Mouse (Mus musculus): ENCODE data around the gene Arl6ip1.
"Not testable (repeated sequence)": the region's sequence is repeated elsewhere in the genome, so short reads cannot be mapped to it uniquely, and the experiment has no call there.

Arl6ip1 gene

DNA sequence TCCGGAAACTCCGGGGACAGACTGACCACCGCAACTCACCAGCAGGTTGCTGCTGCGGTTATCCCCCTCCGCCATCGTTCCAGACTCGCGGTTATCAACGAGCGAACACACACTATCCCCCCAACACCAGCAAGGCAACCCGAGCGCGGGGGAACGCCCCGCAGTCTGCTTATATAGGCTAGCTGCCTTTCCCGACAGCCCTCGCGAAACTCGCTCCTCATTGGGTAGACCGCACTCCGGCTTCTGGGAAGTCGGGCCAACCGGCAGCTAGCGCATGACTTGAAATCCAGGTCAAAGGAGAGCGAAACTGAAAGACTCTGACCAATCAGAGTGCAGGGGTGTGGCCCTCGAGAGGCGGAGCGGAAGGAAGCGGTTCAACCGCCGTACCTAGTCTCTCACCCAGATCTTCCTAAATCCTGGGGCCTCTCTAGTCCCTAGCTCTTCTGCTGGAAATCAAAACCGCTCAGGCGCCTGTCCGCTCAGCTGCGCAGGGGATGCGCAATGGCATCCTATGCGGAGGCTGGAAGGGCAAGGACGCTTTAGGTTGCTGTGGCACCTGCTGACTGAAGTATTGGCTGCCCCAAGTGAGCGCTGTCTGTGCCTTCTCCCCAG is at the start of gene Arl6ip1:
Gene Arl6ip1 (minus strand): TSS at position 233 of the 612 bp plus-strand sequence.
- DNase-seq (ENCODE audit: low spot score in 2 of 2): peak; percentile 92 to 93

DNA sequence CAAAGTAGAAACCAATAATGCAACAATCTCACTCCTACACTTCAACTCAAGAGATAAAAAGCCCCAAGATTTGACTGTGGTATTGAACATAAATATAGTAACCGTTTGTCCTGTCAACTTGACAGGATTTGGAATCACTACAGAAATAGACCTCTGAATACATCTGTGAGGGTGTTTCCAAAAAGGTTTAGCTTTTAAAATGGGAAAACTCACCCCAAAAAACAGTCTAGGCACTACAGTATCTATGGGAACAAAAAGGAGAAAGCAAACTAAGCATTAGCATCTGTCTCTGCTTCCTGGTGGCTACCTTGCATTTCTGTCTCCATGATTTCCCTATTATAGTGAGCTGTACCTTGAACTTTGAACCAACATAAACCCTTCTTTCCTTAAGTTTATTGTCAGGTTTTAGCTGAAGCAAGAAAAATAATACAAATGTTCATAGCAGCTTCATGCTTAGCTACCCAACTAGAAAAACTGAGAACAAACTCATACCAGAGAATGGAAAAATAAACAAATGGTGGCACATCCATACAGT is 46.4 kb upstream of the Arl6ip1 start:
- DNase-seq (ENCODE audit: low spot score in 2 of 2): no peak

DNA sequence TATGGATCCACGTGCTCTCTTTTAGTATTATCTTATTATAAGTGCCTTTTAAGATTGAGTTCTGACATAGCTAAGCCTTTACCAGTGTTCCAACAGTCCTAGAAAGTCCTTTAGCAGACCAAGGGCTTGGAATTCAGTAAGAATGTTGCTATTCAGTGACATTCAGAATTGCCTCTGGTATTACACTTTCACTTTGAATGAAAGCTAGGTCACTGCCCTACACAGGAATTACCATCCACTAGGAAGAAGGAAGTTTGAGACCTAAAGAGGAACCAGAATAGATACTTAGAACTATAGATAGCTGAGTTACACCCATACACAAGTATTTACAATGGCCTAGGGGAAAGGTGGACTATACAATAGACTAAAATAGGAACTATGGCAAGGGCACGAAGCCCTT is 40.7 kb upstream of the Arl6ip1 start:
- not testable (repeated sequence) for DNase-seq (ENCODE audit: low spot score in 2 of 2)

DNA sequence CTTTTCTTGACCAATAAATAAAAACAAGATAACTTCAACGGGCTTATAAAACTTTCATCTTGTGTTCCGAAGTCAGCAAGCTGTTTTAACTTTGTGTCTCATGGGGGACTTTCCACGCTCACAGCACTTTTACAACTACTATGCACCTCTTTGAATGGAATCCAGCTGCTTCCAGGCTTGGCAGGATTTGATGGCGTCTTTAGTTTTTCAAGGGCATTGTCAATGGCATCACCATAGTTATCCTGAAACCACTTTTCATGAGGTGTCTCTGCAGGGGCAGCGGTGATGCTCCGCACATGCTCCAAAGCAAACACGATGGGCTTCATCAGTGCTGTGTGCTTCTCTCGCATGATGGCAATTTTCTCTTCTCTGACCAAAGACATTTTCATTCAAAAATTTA is 33.5 kb upstream of the Arl6ip1 start:
- no peak for DNase-seq (ENCODE audit: low spot score in 2 of 2)

DNA sequence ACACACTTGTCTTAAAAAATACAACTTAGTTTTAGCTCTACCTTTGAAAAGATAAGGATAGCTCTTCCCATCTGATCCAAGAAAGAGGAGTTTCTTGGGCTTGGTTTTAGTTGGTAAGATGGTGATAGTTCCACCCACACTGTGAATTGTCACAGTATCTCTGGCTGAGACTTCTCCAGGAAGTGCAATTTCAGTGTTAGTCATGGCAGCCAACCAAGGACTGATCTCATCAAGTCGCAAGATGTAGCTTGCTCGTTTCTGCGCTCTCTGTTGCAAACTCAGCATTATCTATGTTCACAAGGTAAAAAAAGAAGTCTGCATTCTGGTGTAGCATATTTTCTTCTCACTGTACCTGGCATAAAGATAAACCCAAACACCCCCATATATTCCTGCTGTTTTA is 30.7 kb upstream of the Arl6ip1 start:
- no peak for DNase-seq (ENCODE audit: low spot score in 2 of 2)

DNA sequence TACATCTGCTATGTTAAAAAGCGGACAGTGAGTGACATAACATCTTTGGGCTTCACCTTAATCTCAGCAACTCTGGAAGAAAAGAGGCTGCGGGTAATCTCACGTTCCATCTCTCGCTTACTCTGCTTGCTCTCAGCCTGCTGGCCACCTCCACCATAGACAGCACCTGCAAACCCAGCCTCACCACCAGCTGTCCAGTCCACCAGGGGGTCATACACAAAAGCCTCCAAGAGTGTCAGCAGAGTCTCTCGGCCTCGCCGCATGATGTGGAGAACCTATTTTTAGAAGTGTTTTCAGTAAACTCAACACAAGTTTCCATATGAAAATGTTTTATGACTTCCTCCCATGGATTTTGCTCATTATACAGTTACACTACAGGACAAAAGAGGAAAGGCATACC is 27.0 kb upstream of the Arl6ip1 start:
- DNase-seq (ENCODE audit: low spot score in 2 of 2): no peak

DNA sequence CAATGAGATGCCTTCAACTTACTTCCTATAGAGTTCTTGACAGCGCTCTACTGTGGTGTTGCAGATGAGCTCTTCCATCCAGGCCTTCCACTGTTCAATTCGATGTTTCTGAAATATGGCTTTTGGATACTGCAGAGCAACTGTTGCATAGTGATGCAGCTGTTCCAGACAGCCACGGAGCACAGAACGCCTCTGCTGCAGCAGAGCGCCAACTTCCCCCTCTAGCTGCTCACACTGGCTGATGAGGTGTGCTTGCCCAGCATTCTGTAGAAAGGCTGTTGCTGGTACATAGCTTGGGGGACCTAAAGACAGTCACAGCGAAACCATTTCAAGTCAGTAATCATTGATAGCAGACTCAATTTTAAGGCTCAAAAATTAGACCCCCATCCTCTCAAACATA is 24.7 kb upstream of the Arl6ip1 start:
- no peak for DNase-seq (ENCODE audit: low spot score in 2 of 2)

DNA sequence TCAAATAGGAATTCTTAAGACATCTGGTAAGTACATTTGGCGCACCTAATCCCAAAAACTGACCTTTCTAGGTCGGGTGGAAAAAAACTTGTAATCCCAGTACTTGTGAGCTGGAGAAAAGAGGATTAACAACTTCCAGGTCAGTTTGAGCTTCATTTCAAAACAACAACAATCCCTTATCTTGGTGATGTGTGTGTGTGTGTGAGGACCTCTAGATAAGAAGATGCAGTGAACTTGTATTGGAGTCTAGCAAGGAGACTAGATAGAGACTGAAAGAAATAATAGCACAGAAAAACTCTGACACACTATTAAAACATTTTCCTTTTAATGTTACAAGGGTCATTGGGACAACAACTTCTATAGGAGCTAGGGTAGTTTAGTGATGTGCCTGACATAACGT is 14.1 kb upstream of the Arl6ip1 start:
- no peak for DNase-seq (ENCODE audit: low spot score in 2 of 2)

DNA sequence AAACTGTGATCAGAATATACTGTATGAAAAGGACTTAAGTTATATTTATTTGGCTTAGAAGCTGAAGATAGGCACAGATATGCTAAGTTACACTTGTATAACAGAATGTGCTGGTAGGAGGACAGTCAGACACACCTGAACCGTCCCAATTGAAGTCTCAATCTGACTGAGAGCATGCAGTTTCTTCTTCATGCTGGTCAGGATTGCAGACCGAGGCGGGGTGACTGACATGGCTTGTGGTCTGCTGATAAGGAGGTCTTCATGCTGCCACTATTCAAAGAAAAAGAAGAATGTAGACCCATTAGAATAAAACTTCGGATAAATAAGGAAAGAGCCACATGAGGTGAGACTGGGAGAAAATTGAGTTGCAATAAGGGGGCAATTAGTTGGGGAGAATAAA is 13.7 kb upstream of the Arl6ip1 start:
- no peak for DNase-seq (ENCODE audit: low spot score in 2 of 2)

DNA sequence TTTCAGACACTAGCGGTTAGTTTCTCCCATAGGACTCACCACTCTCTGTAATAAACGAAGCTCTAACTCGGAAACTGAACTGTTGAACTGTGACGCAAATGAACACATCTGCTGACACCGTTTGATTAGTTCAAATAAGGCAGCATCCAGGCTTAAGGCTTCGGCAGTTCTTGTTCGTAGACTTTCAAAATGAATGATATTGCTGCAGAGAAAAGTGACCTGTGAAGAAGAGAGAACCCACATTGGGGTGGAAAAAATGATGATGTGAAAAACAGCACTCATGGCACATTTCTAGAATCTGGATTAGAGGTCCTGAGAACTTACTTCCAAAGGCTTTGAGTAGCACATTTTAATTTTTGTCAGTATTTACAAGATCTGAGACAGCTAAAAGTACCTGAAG is 11.8 kb upstream of the Arl6ip1 start:
- no peak for DNase-seq (ENCODE audit: low spot score in 2 of 2)

DNA sequence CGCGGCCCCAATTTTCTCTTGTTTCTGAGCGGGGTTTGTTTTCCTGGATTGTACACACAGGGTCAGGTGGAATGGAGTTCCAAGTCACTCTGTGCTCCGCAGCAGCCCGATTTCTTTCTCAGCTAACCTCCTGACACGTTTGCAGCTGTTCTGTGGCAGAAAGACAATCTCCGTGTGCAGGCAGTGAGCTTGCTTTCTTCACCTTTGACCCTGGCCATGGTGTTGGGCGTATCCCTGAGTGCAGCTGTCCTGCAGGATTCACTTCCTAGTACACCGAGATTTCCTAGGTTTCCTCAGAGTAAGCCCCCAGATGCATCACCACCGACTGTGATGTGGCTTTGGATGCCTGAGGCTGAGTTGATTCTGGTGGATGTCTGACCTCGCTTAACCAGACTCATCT is 5.7 kb upstream of the Arl6ip1 start:
- DNase-seq (ENCODE audit: low spot score in 2 of 2): no peak

DNA sequence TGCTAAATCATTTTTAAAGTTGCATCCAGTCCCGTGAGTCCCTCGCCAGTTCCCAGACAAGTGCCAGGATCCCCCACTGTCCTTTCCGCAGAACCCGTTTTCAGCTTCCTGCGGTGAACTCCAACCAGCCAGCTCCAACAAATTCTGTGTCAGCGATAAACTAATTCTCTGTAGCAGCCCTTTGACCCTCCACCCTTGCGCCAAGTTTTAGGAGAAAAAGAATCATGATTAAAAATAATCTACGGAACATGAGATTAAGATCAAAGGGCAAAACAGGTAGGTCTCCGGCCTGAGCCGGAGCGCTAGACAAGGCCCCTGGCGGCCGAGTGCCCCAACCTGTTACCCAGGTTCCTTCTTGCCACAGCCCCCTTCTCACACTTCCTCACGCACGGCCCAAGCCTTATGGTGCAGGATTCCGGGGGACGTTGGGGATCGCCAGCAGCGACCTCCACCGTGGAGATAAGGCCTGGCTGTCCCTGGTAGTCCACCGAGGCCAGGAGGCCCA is 485 bp downstream of the Arl6ip1 start:
- peak in 1 of 2 experiments; percentile 24 for DNase-seq (ENCODE audit: low spot score in 2 of 2)

DNA sequence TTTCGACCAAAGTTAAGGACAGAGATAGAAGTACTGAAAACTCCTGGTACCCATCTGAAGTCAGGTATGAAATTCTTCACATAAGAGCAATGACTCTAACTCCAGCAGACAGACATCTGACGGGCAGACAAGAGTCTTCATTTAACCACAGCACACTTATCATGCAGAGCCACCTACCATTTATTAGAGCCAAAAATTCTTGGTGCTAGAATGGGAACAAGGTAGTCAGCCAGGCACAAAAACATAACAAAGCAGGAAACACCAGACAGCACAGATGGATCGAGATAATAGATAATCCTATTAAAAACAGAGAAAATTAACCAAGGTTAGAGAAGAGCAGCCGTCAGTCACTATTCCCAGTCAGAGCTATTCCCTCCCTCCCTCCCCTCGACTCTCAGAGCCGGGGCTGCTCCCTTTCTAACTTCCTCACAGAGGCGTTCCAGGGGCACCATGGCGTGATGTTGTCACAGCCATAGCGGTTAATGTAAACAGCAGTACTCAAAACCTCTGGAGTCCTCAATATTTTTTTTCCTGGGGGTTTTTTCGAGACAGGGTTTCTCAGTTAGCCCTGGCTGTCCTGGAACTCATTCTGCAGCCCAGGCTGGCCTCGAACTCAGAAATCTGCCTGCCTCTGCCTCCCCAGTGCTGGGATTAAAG is 3.1 kb downstream of the Arl6ip1 start:
- no peak for DNase-seq (ENCODE audit: low spot score in 2 of 2)

DNA sequence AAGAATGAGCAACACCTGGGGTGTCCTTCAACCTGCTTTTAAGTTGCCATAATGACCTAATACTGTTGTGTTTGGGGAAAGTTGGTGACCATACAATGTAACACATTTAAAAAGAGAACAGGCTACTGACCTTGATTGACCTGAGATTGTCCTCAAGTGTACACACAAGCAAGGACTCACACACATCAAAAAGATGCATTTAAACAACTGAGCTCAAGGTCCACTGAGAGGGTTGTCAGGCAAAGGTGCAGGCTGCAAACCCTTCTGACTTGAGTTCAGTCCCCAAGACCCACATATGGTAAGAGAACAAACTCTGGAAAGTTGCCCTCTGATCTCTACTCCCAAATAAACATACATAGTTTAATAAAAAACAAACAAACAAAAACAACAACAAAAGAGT is 3.7 kb downstream of the Arl6ip1 start:
- DNase-seq (ENCODE audit: low spot score in 2 of 2): no peak

DNA sequence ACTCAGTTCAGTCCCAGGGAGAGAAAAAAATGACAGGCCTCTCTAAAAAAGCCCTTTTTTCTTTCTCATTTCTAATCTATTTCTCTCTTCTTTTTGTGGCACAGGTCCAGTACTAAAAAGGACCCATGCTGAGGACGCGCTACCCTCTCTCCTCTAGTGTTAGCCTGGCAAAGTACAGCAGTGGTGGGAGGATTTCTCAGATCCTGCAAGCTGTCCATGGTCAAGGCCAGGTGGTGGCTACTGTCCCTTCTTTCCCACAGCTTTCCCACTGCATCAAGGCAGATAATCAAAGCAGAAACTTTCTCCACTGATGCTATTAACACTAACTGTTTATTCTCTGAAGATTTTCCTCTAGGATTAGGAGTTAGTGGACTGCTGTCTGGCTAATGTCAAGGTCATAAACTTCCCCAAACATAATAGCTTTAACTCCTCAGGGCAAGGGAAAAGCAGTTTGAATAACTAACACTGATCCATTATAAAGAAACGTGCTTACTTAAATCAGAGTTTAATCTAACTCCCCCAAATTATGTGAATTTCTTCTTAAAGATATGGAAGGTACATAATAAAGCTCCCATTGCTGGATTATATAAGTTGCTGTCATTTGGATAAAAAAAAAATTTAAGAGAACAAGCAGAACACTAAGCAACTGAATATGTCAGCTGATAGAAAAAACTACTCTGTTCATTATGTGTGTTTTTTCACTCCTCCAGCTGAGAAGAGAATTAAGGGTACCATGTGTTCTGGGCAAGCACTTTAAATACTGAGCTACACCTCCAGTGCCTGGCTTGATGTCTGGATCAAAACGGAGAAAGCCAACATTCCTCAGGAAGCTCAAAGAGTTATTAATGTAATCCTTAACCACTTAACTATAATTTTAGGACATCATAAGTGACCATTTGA is 5.7 kb downstream of the Arl6ip1 start:
- DNase-seq (ENCODE audit: low spot score in 2 of 2): no peak

DNA sequence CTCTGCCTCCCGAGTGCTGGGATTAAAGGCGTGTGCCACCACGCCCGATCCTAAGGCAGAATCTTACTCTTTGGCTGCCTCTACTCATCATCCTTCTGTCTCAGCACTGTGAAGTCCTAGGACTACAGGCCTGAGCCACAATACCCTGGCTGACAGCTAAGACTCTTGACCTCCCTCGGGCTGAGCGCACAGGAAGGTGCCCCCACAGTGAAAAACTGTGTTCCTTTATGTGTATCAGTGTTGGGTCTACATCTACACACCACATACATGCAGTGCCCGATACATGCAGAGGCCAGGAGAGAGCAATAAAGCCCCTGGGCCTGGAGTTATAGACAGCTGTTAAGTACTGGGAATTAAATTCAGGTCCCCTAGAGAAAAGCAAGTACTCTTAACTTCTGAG is 7.2 kb downstream of the Arl6ip1 start:
- DNase-seq (ENCODE audit: low spot score in 2 of 2): no peak

DNA sequence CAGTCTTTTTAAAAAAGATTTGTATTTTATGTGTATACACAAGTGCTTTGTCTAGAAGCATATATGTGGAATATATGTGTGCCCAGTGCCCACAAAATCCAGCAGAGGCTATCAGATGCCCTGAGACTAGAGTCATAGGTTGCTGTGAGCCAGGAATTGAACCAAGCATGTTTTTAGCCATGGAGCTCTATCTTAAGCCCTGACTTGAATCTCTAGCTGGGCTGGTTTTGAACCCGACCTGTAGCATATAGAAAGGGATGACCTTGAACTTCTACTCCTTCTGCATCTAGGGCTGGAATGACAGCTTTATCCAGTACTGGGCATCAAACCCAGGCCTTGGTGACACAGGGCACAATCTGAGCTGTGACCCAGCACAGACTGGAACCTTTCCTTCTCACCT is 8.8 kb downstream of the Arl6ip1 start:
- DNase-seq (ENCODE audit: low spot score in 2 of 2): no peak

DNA sequence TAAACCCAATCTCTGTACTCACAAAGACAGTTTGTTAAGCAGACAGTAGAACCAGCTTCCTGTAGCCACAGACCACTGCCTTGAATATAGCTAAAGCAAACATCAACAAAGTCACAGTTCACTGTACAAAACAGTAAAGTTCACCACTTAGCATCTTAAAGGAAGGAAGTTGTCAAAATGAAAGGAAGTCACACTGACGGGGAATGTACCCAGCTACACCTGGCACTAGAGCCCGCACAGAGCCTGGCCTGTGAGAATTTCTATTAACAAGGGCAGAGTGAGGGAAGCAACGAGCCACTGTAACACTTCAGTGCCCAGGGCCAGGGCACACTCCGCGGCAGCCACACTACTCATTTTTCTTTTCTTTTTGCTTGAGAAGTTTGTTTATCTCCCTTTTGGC is 9.5 kb downstream of the Arl6ip1 start:
- DNase-seq (ENCODE audit: low spot score in 2 of 2): no peak

DNA sequence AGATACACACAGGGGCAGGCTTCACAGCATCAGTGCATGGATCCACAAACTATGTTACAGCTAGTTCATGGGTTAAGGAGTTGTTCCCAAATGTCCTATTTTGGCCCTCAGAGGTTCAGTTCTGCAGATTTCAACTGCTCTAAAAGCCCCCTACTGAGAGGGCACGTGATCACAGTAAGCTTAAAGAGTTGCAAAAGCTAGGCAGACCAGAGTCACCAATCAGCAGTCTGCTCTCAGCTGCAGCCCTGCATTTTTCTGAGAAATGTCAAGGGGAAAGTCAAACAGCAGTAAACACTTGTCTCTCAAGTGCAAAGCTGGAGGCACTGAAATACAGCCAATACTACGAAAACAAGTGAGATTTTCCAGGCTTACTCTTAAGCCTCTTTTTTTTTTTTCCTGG is 10.3 kb downstream of the Arl6ip1 start:
- DNase-seq (ENCODE audit: low spot score in 2 of 2): no peak

DNA sequence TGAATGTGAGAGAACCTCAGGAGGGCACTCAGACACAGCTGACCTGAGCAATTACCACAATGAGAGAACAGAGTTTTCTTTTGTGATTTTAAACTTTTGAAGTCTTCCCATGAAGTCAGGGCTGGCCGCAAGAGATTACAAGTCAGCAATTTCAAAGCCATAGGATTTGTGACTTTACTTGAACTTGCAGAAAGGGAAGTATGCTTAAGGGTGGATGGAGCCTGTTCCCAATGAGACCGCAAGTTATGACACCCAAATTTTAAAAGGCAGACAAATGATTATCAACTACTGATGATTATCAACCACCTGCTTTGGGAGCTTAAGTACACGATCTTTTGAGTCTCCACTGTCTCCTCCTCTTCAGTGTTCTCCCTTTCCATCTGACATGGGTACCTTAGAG is 11.0 kb downstream of the Arl6ip1 start:
- no peak for DNase-seq (ENCODE audit: low spot score in 2 of 2)

DNA sequence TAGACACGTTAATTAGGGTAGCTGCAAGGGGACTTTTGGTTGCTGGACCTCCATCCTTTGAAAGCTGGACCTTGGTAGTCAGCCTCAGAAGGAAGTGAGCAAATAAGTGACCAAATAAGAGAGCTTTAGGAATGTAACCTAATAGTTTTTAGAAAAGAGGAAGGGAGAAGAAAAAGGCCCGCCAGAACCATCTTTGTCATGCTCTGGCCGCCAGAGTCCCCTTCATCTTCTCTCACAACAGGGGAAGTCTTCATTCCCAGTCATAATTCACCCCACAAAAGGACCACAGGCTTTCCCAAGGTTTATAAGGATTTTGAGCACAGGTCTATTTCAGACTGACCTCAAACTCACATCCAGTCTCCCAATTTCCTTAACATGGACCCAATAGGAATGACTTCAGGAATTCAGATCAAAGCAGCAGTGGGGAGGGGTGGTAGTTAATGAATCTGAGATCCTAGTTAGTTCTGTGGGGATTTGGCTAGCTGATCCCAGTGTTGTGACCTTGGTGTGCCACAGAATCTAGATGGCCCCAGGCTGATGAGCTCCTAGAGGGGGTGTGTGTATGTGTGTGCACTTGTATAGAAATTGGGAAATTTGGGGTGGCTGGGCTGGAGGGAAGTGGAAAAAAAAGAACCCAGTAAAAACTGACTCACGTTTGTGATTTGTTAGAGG is 11.8 kb downstream of the Arl6ip1 start:
- DNase-seq (ENCODE audit: low spot score in 2 of 2): no peak

Data from cerebellum, postnatal 4 days (tissue).